Mouse (Mus musculus) embryo, embryonic 11.5 days (tissue): Measurements from ENCODE around the gene Ifi204.
"Not testable (repeated sequence)": the region's sequence is repeated elsewhere in the genome, so short reads cannot be mapped to it uniquely, and the experiment has no call there.

Source experiments
- DNase-seq: peaks from one replicate; pipeline ENCODE4 v3.0.0-alpha.2; 2012; ENCODE audit warnings: low read depth, low spot score

The Ifi204 gene

DNA sequence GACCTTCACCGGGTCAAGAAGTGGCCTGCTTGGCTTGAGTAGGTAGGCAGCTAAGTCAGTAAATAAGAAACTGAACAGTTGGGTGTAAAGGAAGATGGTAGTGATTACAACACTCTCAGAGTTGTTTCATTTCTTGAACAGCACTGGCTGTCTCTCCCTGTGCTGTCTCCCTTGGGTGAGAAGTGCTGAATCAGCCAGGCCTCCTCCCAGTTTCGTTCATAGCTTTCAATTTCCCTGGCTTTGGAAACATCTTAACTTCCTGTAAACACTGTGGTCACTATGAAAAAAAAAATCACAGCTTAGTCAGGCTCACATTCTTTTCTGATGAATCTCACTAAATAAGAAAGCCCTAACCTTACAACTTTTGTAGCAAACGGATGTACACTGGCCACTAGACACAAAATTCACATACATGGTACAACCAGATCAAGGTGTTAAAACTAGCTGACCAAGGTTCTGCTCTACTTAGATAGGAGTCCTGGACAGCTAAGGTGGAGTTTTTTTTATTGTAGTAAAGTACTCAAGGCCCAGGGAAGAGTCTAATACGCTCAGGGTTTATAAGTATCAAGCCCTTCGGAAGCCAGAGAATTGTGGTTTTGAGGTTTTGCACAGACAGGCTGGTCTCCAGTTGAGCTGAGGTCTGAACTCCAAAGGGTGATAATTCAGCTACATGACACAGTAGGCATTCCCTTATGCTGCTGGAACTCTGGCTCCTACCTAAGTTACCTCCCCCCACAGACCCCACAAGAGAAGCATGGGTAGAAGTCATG lies at the start of gene Ifi204:
TSS of gene Ifi204 (minus strand) at position 96 of the 770 bp plus-strand sequence.
- not testable (repeated sequence) for DNase-seq

- DNase-seq = not testable (repeated sequence)
Measured at GRCm38 (mm10) chr1:173809294-173809693, 42.6 kb upstream of the Ifi204 start.

DNA sequence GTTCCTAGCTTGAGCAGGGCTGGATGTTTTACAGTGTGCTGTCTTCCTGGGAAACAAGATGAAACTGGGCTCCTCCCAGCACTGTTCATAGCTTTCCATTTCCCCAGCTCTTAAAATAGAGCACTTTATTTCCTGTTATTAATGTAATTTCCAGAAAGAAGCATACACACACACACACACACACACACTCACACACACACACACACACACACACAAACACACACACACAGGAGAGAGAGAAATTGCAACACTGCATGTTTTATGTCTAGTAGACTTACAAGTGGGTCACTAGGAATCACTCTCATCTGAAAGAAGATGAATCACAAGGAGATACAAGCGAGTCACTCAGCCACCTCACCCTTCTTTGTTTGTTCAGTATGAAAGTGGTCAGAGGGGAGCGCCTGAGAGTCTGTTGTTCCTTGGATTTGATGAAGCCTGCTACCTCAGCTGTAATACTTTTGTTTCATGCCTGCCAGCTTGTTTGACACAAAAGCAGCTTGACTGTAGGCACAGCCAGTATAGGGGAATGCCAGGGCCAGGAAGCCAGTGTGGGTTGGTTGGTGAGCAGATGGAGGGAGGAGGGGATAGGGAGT lies 36.0 kb upstream of the Ifi204 start:
- DNase-seq = not testable (repeated sequence)

- DNase-seq = not testable (repeated sequence)
Measured at GRCm38 (mm10) chr1:173802207-173802606, 35.5 kb upstream of the Ifi204 start.

GRCm38 (mm10) chr1:173801791-173802190 lies 35.0 kb upstream of the Ifi204 start:
- not testable (repeated sequence) for DNase-seq

- DNase-seq = not testable (repeated sequence)
Measured at GRCm38 (mm10) chr1:173773457-173773856, 6.7 kb upstream of the Ifi204 start.

DNA sequence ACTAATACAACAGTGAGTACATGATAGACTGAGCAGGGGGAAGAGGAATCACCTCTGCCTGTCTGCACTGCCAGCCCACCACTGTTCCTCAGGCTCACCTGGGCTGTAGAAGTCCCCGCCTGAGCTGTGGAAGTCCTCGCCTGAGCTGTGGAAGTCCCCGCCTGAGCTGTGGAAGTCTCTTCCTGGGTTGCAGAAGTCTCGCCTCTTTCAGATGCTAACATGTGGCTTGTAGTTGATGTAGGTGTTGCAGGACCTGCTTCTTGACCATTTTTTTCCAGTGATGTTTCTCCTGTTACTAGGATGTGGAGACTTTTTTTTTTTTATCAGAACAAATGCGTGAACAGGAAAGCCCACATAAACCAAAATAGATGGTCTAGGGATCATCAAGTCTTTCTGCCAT lies 6.7 kb downstream of the Ifi204 start:
- not testable (repeated sequence) for DNase-seq

- DNase-seq = no peak
Measured at GRCm38 (mm10) chr1:173742262-173742661, 24.5 kb downstream of the Ifi204 start.

- DNase-seq = no peak
Measured at GRCm38 (mm10) chr1:173741656-173742055, 25.1 kb downstream of the Ifi204 start, which contains the start of gene Ifi207. Gene Ifi207 (minus strand): TSS chr1:173741747.

GRCm38 (mm10) chr1:173740537-173740936 lies 26.2 kb downstream of the Ifi204 start:
- DNase-seq = no peak

DNA sequence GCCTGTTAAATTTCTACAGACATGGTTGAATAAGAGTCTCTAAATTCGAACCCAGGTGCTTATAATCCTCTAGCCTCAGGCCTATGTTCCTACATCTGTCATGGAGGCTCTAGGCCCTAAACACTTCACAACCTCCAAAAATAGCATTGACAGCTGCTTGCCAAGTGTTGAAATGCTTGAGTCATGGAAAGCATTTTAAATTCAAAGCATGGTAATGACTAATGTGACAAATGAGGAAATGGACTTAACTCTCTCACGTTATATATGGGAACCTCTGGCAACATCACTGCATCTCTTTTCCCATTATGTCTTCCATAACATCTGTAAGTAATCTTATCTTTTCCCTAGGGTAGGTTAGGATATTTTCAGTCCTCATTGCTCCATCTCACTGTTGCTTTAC lies 29.8 kb downstream of the Ifi204 start:
- no peak for DNase-seq

- not testable (repeated sequence) for DNase-seq
Measured at GRCm38 (mm10) chr1:173735015-173735414, 31.7 kb downstream of the Ifi204 start.

- DNase-seq = no peak
Measured at GRCm38 (mm10) chr1:173733219-173733618, 33.5 kb downstream of the Ifi204 start.
